Mouse (Mus musculus): ENCODE measurements at regions not wholly inside any gene's neighbourhood (a gene's known extent, or its start where the extent isn't known, plus 50 kb on each side); places are given as distances from the start of the nearest gene placed in this dataset.
"Not testable (repeated sequence)": the region's sequence is repeated elsewhere in the genome, so short reads cannot be mapped to it uniquely, and the experiment has no call there.

DNA sequence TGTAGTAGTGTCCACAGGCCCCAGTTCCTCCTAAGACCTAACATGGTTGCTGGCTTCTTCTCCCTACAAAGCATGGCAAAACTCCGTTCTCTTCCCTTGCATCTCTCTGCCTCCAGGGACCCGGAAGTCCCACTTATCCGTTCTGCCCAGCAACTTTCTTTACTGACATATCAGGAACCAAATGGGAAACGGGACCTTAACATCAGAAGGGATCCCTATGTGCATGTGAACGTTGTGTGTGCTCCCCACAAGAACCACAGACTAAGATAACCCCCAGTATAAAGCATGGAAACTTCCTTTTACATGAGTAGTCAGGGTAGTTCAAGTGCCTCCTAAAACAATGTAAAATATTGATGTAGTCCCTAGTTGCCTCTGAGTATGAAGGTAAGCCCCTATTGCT, 61.6 kb downstream of the Zxdb start:
- intact Hi-C loops (cut with DNase I): no loop called here

DNA sequence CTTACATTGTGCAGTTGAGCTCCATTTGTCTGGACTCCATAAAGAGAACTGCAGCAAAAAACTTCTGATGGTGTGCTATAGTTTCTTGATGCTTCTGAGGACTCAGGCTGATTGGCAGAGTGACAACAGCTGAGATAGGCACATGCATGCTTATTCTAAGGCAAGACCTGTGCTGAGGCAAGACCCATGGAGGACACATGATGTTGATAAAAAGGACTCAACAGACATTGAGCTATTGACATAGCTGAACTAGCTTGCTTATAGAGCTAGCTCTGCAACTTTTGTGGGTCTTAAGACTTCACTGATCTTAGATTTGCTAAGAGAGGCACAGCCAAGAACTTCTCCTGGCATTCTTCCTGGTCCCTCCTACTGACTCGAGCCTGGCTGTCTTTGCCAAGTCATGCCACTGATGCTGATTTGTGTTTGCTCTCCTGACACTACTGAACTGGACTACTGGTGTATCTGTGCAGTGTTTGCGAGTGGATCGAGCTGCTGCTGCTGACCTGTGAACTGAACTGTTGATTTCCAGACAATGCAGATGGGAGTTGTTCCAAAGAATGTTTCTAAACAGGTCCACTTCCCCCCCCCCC, 64.1 kb downstream of the Zxdb start:
- intact Hi-C loops (cut with DNase I): no loop called here

DNA sequence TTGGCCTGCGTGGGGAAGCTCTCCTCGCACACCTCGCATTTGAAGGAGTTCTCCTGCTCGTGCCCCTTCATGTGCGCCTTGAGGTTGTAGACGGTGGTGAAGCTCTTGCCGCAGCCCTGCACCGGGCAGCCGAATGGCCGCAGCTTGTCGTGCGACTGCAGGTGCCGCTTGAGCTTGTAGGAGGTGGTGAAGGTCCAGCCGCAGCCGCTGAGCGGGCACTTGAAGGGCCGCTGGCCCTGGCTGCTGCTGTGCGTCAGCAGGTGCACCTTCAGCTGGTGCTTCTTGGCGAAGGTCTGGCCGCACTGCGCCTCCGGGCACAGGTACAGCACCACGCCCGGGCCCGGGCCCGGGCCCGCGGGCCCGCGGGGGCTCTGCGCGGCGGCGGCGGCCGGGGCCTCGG, 72.5 kb downstream of the Zxdb start:
- intact Hi-C loops (cut with DNase I): not testable (repeated sequence)

DNA sequence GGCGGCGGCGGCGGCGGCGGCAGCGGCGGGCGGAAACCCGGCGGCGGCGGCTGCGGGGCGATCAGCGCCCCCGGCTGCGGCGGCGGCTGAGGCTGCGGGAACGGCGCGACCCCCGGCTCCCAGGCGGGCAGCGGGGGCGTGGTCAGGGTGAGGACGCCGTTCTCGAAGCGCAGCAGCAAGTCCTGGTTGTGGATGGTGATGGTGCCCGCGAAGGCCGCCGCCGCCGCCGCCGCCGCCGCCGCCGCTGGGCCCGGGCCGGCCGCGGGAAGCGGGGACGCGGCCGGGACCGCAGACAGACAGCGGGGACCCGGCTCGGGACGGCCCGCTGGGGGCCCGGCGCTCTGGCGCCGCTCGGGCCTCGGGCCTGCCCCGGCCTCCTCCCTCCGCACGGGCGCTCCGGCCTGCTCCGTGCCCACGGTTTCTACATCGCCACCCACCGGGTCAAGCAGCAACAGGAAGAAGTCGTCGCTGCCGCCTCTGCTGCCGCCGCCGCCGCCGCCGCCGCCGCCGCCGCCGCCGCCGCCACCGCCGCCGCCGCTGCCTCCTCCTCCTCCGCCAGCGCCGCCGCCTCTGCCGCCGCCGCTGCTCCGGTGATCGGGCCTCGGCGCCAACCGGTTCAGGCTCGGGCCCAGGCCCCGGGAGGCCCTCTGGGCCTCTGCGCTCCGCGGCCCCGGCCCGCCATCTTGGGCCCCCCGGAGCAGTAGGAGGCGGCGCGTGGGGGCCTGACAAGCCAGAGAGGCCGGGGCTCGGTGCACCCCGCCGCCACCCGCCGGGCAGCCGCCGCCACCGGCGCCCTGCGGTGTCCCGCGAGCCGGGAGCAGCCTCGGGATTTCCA, 73.2 kb downstream of the Zxdb start:
- intact Hi-C loops (cut with DNase I): not testable (repeated sequence)

DNA sequence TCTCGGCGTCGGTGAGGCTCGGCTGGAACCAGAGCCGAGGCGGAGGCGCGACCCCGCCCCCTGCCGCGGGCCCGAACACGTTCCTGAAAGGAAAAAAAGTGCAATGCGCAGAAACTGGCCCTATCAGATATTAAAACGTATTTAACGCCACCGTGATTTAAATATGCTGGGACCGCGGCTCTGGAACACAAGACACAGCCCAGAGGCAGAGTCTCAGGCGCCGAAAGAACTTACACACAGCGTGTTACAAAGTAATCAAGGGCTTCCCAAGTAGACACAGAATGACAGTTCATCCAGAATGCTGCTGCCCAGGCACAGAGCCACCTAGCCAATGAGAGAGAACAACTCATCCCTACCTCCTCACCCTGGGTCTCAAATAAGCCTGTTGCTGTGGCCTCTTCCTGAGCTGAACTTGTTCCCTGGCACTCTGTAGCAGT, 73.8 kb downstream of the Zxdb start:
- intact Hi-C loops (cut with DNase I): not testable (repeated sequence)

DNA sequence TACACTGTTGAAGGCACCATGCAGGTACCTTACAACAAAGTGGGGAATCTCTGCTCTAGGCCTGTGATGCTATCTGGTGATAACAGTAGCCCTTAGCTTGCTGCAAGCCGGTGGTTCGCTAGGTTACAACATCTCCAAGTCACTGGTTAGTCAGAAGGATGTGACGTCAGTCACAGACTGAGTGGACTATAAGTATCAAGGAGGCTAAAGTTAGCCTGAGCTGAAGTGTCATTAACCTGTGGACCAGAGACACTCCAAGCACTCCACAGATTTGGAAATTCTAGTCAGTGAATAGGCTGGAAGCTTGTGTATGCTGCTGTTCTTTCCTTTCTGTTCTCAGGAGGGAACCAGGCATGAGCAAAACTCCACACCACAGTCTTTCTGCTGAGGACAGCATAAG, 88.4 kb downstream of the Zxdb start:
- intact Hi-C loops (cut with DNase I): not testable (repeated sequence)

DNA sequence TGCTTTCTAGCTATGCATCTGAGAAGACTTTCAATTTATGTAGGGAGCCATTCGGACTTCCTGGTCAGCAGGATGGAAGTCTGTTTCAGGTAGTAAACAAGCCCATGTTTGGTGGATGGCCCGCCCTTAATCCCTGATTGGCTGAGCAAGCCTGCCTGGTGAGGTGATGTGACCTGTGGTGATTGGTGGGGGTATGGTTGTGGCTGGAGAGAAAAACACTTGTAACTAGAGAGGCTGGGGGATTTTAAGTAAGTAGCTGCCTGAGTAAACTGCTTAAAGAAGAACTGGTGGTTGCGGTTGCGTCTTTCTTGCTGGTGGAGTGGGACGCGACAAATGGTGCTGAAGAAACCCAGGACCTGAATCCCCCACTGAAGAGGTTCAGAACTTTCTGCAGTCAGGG, 103.2 kb downstream of the Zxdb start:
- intact Hi-C loops (cut with DNase I): not testable (repeated sequence)

DNA sequence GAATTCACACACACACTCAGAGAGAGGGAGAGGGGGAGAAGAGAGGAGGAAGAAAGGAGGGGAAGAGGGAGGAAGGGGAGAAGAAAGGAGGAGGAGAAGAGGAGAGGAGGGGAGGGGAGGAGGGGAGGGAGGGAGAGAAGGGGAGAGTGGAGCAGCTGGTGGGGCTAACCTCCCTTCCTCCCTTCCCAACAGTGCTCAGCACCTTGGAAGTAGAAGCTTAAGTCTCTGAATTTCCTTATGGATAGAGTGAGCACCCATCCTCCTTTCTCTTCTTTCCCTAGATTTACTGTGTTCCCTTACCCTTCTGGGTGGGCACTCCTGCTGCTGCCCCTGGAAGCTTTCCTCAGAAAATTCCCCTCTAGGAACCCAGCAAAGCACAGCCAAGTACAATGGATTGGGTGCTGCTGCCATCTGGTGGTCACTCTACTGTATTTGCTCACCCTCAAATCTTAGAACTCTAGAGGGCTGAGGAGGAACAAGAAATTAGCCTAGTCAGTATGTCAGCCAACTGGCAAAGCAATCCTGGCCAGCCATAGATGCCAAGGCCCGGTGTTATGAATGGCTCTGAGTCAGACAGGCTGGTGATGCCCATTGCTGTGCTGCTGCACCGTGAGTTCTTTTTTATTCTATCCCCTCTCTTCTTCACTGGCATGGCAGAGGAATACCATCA, 119.9 kb downstream of the Zxdb start:
- intact Hi-C loops (cut with DNase I): not testable (repeated sequence)

DNA sequence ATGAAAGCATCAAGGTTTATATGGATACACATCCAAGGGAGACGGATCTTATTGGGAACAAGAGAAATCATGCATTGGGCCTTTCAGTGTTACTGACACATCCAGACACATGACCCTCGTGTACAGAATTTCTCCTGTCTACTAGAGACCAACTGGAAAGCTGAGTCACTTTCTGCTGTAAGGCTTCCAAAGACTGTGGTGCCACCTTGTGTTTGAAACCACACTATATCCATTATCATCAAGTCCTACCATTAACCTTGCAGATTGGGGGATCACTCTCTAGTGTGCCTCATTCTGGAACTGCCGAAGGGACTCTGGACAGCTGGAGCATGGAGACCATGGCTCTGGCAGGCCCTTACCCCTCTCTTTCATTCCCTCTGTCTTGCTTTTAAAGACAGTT, 125.2 kb downstream of the Zxdb start:
- intact Hi-C loops (cut with DNase I): not testable (repeated sequence)

DNA sequence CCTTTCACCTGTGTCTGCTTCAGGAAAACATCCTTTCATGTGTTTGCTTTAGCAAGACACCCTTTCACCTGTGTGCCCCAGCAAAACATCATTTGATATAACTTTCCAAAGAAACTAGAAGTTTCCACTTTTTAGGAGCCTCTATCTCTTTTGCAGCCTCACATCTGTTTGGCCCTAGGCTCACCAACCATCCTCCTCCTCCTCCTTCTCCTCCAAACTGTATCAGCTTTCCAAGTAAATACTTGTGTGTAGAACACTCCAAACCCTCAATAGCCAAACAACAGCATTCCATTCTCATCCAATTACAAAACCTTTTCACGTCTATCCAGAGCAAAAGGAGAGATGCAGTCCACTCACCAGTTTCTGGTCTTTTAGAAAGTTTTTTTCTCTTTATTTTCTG, 133.1 kb downstream of the Zxdb start:
- intact Hi-C loops (cut with DNase I): no loop called here

DNA sequence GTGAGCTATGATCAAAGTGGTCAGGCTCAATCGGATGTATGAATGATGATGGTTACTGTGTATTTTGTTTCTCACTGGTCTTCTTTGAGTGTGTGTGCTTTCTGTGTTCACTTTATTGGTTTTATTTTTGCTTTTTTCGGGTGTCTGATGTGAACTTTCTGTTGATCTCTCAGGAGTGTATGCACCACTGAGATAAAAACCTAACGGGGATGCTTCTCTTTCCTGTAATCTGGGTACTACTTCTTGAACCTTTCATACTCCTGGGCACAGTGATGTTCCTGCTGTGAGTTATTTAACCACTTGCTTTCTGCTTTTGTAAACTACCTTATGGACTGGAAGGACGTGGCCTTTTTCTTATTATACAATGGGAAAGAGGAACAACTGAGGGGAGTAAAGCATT, 133.6 kb downstream of the Zxdb start:
- intact Hi-C loops (cut with DNase I): no loop called here

DNA sequence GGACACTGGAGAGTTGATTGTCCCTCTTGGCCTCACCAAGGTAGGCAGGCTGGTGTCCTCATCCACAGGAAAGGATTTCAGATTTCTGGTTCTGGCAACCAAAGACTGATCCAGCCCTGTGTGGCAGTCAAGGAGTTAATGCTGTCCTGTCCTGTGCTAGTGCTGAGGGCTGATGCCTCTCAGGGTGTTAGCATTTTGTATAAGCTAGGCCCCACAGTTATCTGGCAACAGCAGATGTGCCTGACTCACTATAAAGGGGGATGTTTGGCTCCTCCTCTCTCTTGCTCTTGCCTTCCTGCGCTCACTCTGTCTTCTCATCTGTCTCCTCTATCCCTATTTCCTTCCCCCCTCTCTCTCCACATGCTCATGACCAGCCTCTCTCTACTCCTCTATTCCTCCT, 138.8 kb downstream of the Zxdb start:
- intact Hi-C loops (cut with DNase I): loop anchor here (10.0 kb wide), 1 partner anchor 312 kb away; no protein-coding TSS in a partner anchor

DNA sequence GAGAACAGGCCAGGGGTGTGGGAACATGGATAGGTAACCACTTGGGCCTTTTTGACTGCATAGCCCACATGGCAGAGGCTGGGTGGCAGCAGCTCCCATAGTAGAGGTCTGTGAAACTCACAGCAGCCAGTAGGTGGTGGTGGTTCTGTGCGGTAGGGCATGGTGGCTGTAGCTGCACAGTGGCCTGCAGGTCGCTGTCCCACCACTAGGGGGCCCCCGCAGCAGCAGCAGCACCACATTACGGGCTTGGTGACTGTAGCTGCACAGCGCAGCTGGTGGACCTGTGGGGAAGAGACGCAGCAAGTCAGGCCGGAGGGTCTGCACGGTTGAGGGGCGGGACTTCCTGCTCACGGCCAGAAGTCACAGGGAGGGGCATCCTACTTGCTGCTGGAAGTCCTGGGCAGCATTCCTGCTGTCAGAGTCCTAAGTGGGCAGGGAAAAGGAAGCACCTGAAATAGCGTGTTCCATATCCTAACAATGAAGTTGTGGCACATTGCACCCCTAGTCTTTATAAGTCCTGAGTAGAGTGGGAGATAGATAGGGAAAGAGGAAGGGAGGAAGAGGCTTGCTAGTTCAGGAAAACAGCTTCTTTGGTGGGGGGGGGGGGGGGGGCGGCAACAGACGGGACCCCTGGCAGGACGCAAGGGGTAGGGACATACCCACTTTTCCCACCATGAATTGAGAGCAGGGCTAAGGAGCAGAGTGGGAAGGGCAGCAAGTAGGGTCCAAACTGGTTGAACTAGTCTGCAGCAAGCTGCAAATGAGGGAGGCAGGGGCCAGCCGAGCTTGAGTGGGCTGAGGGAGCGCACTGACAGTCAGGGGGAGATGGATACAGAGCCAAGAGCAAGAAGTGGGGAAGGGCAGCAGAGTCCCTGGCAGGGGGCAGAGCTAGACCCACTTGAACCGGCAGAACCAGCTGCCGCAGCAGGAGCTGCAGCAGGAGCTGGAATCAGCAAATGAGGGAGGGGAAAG, 141.4 kb downstream of the Zxdb start:
- intact Hi-C loops (cut with DNase I): loop anchor here (2.0 to 10.0 kb wide), 2 partner anchors 147 to 309 kb away; no protein-coding TSS in a partner anchor

DNA sequence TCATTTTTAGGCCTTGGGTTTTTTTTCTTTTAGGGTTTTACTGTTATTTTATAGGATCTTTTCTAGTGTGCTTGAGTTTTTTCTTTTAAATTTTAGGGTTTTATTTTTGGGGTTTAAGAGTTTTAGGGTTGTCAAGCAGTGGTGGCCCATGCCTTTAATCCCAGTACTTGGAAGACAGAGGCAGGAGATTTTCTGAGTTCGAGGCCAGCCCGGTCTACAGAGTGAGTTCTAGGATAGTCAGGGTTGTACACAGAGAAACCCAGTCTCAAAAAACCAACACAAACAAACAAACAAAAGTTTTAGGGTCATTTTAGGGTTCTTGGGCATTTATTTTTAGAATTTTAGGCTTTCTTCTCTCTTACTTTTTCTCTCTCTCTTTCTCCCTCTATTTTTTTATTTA, 142.9 kb downstream of the Spin4 start:
- intact Hi-C loops (cut with DNase I): not testable (repeated sequence)
